Mouse (Mus musculus) left cerebral cortex, postnatal 25 days (tissue): ENCODE results near the gene Zscan21. TPM values are rescaled to one million over a fixed set of nuclear protein-coding genes. Genes with fewer than 3 reads are reported as not detected.

Source experiments
- DNase-seq, 2 experiments: peaks; one replicate each; pipeline ENCODE4 v3.0.0; 2022; ENCODE audit warnings: low spot score in 2 of 2, mixed read lengths in 1 of 2
- intact Hi-C: fragments of 180-260 bp; cut with DNase I; formaldehyde crosslinking; loops from one replicate; pipeline ENCODE4 v1.15.1; 2025
- total RNA-seq, 2 experiments: library from RNA; stranded (reverse); gene quantifications; 2 replicates each; pipeline ENCODE4 v1.2.3; 2021

The Zscan21 gene
- total RNA-seq, result 10 to 100 TPM; 16.4 to 16.6 TPM

GRCm38 (mm10) chr5:138116255-138117198 is at the start of gene Zscan21:
Gene Zscan21 (plus strand): TSS chr5:138116903.
- DNase-seq, result peak; percentile 88 to 93
- intact Hi-C loops, result loop anchor here (1.0 kb wide), 1 partner anchor 39 kb away; the partner anchor contains the start of gene Zfp113

- DNase-seq, result no peak
- intact Hi-C loops, result no loop called here
Observed at GRCm38 (mm10) chr5:138073803-138074202, 42.9 kb upstream of the Zscan21 start.

- intact Hi-C loops, result no loop called here
- DNase-seq, result no peak
Observed at GRCm38 (mm10) chr5:138075684-138076083, 41.0 kb upstream of the Zscan21 start.

- intact Hi-C loops, result no loop called here
Observed at GRCm38 (mm10) chr5:138076148-138076547, 40.6 kb upstream of the Zscan21 start.

GRCm38 (mm10) chr5:138080456-138080855 is 36.2 kb upstream of the Zscan21 start:
- DNase-seq, result no peak
- intact Hi-C loops, result no loop called here

More at GRCm38 (mm10) chr5:138076148-138076547, 40.6 kb upstream of the Zscan21 start:
- DNase-seq, result no peak

GRCm38 (mm10) chr5:138081446-138081845 is 35.3 kb upstream of the Zscan21 start:
- DNase-seq, result no peak
- intact Hi-C loops, result no loop called here

- no peak for DNase-seq
Observed at GRCm38 (mm10) chr5:138083318-138083900, 33.3 kb upstream of the Zscan21 start.

GRCm38 (mm10) chr5:138083936-138084335 is 32.8 kb upstream of the Zscan21 start:
- intact Hi-C loops, result loop anchor here (2.0 kb wide), 1 partner anchor 71 kb away; the partner anchor contains the start of gene Zfp113
- DNase-seq, result no peak

More at GRCm38 (mm10) chr5:138083318-138083900, 33.3 kb upstream of the Zscan21 start:
- intact Hi-C loops, result no loop called here

GRCm38 (mm10) chr5:138084507-138084906 is 32.2 kb upstream of the Zscan21 start:
- intact Hi-C loops, result loop anchor here (2.0 kb wide), 1 partner anchor 70 kb away; the partner anchor contains the start of gene Zfp113
- DNase-seq, result no peak

- intact Hi-C loops, result loop anchor here (2.0 kb wide), 1 partner anchor 70 kb away; the partner anchor contains the start of gene Zfp113
- DNase-seq, result peak; percentile 85 to 91
Observed at GRCm38 (mm10) chr5:138084996-138085395, 31.7 kb upstream of the Zscan21 start, which contains the start of gene Zkscan1. Gene Zkscan1 (plus strand): TSS chr5:138085084.

- peak; percentile 13 to 14 for DNase-seq
- intact Hi-C loops, result loop anchor here (2.0 kb wide), 1 partner anchor 69 kb away; the partner anchor contains the start of gene Zfp113
Observed at GRCm38 (mm10) chr5:138085421-138085911, 31.2 kb upstream of the Zscan21 start.

GRCm38 (mm10) chr5:138086842-138087241 is 29.9 kb upstream of the Zscan21 start:
- intact Hi-C loops, result no loop called here
- no peak for DNase-seq

- intact Hi-C loops, result no loop called here
- DNase-seq, result no peak
Observed at GRCm38 (mm10) chr5:138088366-138088765, 28.3 kb upstream of the Zscan21 start.

- no peak for DNase-seq
- intact Hi-C loops, result no loop called here
Observed at GRCm38 (mm10) chr5:138089108-138089551, 27.6 kb upstream of the Zscan21 start.

GRCm38 (mm10) chr5:138090271-138090670 is 26.4 kb upstream of the Zscan21 start:
- no peak for DNase-seq
- intact Hi-C loops, result no loop called here

- intact Hi-C loops, result no loop called here
- no peak for DNase-seq
Observed at GRCm38 (mm10) chr5:138090737-138091136, 26.0 kb upstream of the Zscan21 start.

- intact Hi-C loops, result no loop called here
- no peak for DNase-seq
Observed at GRCm38 (mm10) chr5:138092771-138093170, 23.9 kb upstream of the Zscan21 start.

- DNase-seq, result no peak
- intact Hi-C loops, result no loop called here
Observed at GRCm38 (mm10) chr5:138094474-138094873, 22.2 kb upstream of the Zscan21 start.

- no peak for DNase-seq
- intact Hi-C loops, result no loop called here
Observed at GRCm38 (mm10) chr5:138104976-138105375, 11.7 kb upstream of the Zscan21 start.

GRCm38 (mm10) chr5:138107130-138107529 is 9.6 kb upstream of the Zscan21 start:
- no peak for DNase-seq
- intact Hi-C loops, result no loop called here
